Mouse (Mus musculus) myocyte (in vitro differentiated cells): ENCODE measurements around the gene Rhou.

Source experiments
- CEBPB ChIP-seq: IDR thresholded peaks from 2 replicates; pipeline ENCODE4 v1.6.1; 2011; ENCODE audit warnings: mild to moderate bottlenecking, moderate library complexity; ENCODE audit not compliant: poor library complexity, insufficient read depth, severe bottlenecking
- E2F4 ChIP-seq: IDR thresholded peaks from one replicate; pipeline ENCODE4 v1.6.1; 2011; ENCODE audit warnings: mild to moderate bottlenecking, control low read depth, moderate library complexity; ENCODE audit not compliant: insufficient read depth
- MAX ChIP-seq: IDR thresholded peaks from one replicate; pipeline ENCODE4 v1.6.1; 2011; ENCODE audit warnings: low read depth, mild to moderate bottlenecking, control low read depth
- MYOD1 ChIP-seq, 3 experiments: IDR thresholded peaks; one replicate each; pipeline ENCODE4 v1.6.1; 2011; ENCODE audit warnings: control low read depth in 2 of 3, low read depth in 2 of 3, mild to moderate bottlenecking in 2 of 3, moderate library complexity in 1 of 3; ENCODE audit not compliant: insufficient read length in 2 of 3, control insufficient read depth in 1 of 3
- POLR2A ChIP-seq: IDR thresholded peaks from one replicate; pipeline ENCODE4 v1.6.1; 2011; ENCODE audit warnings: low read depth, mild to moderate bottlenecking, control low read depth, moderate library complexity; ENCODE audit not compliant: insufficient read length
- USF1 ChIP-seq: IDR thresholded peaks from one replicate; pipeline ENCODE4 v1.6.1; 2011; ENCODE audit warnings: low read depth, mild to moderate bottlenecking, control low read depth, moderate library complexity

GRCm38 (mm10) chr8:123670766-123671165 is 17.0 kb downstream of the Rhou start:
- TF ChIP-seq POLR2A (no peak), CEBPB (no peak), MYOD1 (IDR thresholded peaks at IDR 0.05; ENCODE audit: control insufficient read depth in 1 of 3, insufficient read length in 2 of 3, low read depth in 2 of 3) (peak in 1 of 3 experiments; percentile 23), MAX (no peak), USF1 (no peak), E2F4 (no peak)
